Mouse (Mus musculus) erythroblast, embryonic 14.5 days (primary cell): Measurements from ENCODE around the gene Susd6.

Experiments
- GATA1 ChIP-seq: IDR thresholded peaks from 2 replicates; pipeline ENCODE4 v1.6.1; 2012; ENCODE audit warnings: low read length, inconsistent platforms, mixed read lengths
- TAL1 ChIP-seq: IDR thresholded peaks from 3 replicates; pipeline ENCODE4 v1.6.1; 2012; ENCODE audit warnings: low read length, inconsistent platforms, mixed read lengths

- no peak for TF ChIP-seq GATA1
- TF ChIP-seq TAL1 = no peak
These were observed 96.7 kb downstream of the Susd6 start for GRCm38 (mm10) chr12:80887036-80887435.
